Mouse (Mus musculus): ENCODE data around the gene Wfikkn2. TPM values are rescaled to one million over a fixed set of nuclear protein-coding genes. Genes with fewer than 3 reads are reported as not detected.

Wfikkn2 gene
- polyA plus RNA-seq, 1 experiment from 2014 or later, result 1.2 TPM

- Histone ChIP-seq H3K9me3 (ENCODE audit: control insufficient read depth, low read length) (no peaks in the 10 kb centered on the region), H3K4me3 (ENCODE audit: low read length) (no peak overlapping the region), H3K4me1 (ENCODE audit: control insufficient read depth, insufficient read depth, low read length) (no peaks in the 10 kb centered on the region), H3K4me2 (replicated peaks; ENCODE audit: low read depth, low read length) (no peak overlapping the region), H3K36me3 (ENCODE audit: control insufficient read depth, insufficient read depth, low read length) (no peaks in the 10 kb centered on the region), H3K9ac (ENCODE audit: low read depth, low read length) (no peak overlapping the region), H3K27me3 (ENCODE audit: control insufficient read depth, insufficient read depth, low read length) (no peaks in the 10 kb centered on the region), H3K27ac (ENCODE audit: low read depth, low read length) (no peak overlapping the region)
- no peak for ATAC-seq (ENCODE audit: low FRiP score, low TSS enrichment)
- 89% methylated on average over 6 of the region's 6 CpGs for WGBS
These were observed 12.4 kb downstream of the Wfikkn2 start for GRCm38 (mm10) chr11:94233405-94233804.

GRCm38 (mm10) chr11:94231821-94232552 is 13.8 kb downstream of the Wfikkn2 start:
- Histone ChIP-seq H3K9me3 (ENCODE audit: control insufficient read depth, low read length) (no peaks in the 10 kb centered on the region), H3K4me1 (ENCODE audit: control insufficient read depth, insufficient read depth, low read length) (no peaks in the 10 kb centered on the region), H3K9ac (ENCODE audit: low read depth, low read length) (no peak overlapping the region), H3K27me3 (ENCODE audit: control insufficient read depth, insufficient read depth, low read length) (no peaks in the 10 kb centered on the region), H3K36me3 (ENCODE audit: control insufficient read depth, insufficient read depth, low read length) (no peaks in the 10 kb centered on the region), H3K27ac (ENCODE audit: low read depth, low read length) (0 out of 2 replicates have a peak overlapping the region, but pooled peaks have one; percentile 18), H3K4me3 (ENCODE audit: low read length) (no peak overlapping the region), H3K4me2 (replicated peaks; ENCODE audit: low read depth, low read length) (no peak overlapping the region)
- WGBS, result 66% methylated on average over 19 of the region's 19 CpGs
- no peak for ATAC-seq (ENCODE audit: low FRiP score, low TSS enrichment)

- 78% methylated on average over 8 of the region's 8 CpGs for WGBS
- Histone ChIP-seq H3K4me2 (replicated peaks; ENCODE audit: low read depth, low read length) (no peak overlapping the region), H3K4me3 (ENCODE audit: low read length) (no peak overlapping the region), H3K4me1 (ENCODE audit: control insufficient read depth, insufficient read depth, low read length) (no peaks in the 10 kb centered on the region), H3K27me3 (ENCODE audit: control insufficient read depth, insufficient read depth, low read length) (no peaks in the 10 kb centered on the region), H3K9ac (ENCODE audit: low read depth, low read length) (no peak overlapping the region), H3K36me3 (ENCODE audit: control insufficient read depth, insufficient read depth, low read length) (no peaks in the 10 kb centered on the region), H3K9me3 (ENCODE audit: control insufficient read depth, low read length) (no peaks in the 10 kb centered on the region), H3K27ac (ENCODE audit: low read depth, low read length) (no peak overlapping the region)
- no peak for ATAC-seq (ENCODE audit: low FRiP score, low TSS enrichment)
These were observed 15.6 kb downstream of the Wfikkn2 start for GRCm38 (mm10) chr11:94230244-94230643.

- Histone ChIP-seq H3K9me3 (ENCODE audit: control insufficient read depth, low read length) (no peaks in the 10 kb centered on the region), H3K9ac (ENCODE audit: low read depth, low read length) (no peak overlapping the region), H3K4me2 (replicated peaks; ENCODE audit: low read depth, low read length) (no peak overlapping the region), H3K4me1 (ENCODE audit: control insufficient read depth, insufficient read depth, low read length) (no peaks in the 10 kb centered on the region), H3K36me3 (ENCODE audit: control insufficient read depth, insufficient read depth, low read length) (no peaks in the 10 kb centered on the region), H3K4me3 (ENCODE audit: low read length) (no peak overlapping the region), H3K27me3 (ENCODE audit: control insufficient read depth, insufficient read depth, low read length) (no peaks in the 10 kb centered on the region), H3K27ac (ENCODE audit: low read depth, low read length) (no peak overlapping the region)
- ATAC-seq (ENCODE audit: low FRiP score, low TSS enrichment), result no peak
- 89% methylated on average over 5 of the region's 5 CpGs for WGBS
These were observed 16.4 kb downstream of the Wfikkn2 start for GRCm38 (mm10) chr11:94229207-94229960.

- 33% methylated on average over 9 of the region's 9 CpGs for WGBS
These were observed 17.4 kb downstream of the Wfikkn2 start for GRCm38 (mm10) chr11:94228416-94228815.

GRCm38 (mm10) chr11:94225985-94226384 is 19.8 kb downstream of the Wfikkn2 start:
- Histone ChIP-seq H3K36me3 (ENCODE audit: control insufficient read depth, insufficient read depth, low read length) (no peaks in the 10 kb centered on the region), H3K9me3 (ENCODE audit: control insufficient read depth, low read length) (no peaks in the 10 kb centered on the region), H3K4me2 (replicated peaks; ENCODE audit: low read depth, low read length) (no peak overlapping the region), H3K9ac (ENCODE audit: low read depth, low read length) (no peak overlapping the region), H3K4me3 (ENCODE audit: low read length) (no peak overlapping the region), H3K4me1 (ENCODE audit: control insufficient read depth, insufficient read depth, low read length) (no peaks in the 10 kb centered on the region), H3K27ac (ENCODE audit: low read depth, low read length) (no peak overlapping the region), H3K27me3 (ENCODE audit: control insufficient read depth, insufficient read depth, low read length) (no peaks in the 10 kb centered on the region)
- ATAC-seq (ENCODE audit: low FRiP score, low TSS enrichment), result peak; percentile 38; the same call in 1 of the 2 replicates
- WGBS, result 41% methylated on average over 7 of the region's 7 CpGs

More at GRCm38 (mm10) chr11:94228416-94228815, 17.4 kb downstream of the Wfikkn2 start:
- Histone ChIP-seq H3K4me2 (replicated peaks; ENCODE audit: low read depth, low read length) (no peak overlapping the region), H3K36me3 (ENCODE audit: control insufficient read depth, insufficient read depth, low read length) (no peaks in the 10 kb centered on the region), H3K4me3 (ENCODE audit: low read length) (no peak overlapping the region), H3K9ac (ENCODE audit: low read depth, low read length) (no peak overlapping the region), H3K27me3 (ENCODE audit: control insufficient read depth, insufficient read depth, low read length) (no peaks in the 10 kb centered on the region), H3K4me1 (ENCODE audit: control insufficient read depth, insufficient read depth, low read length) (no peaks in the 10 kb centered on the region), H3K9me3 (ENCODE audit: control insufficient read depth, low read length) (no peaks in the 10 kb centered on the region), H3K27ac (ENCODE audit: low read depth, low read length) (no peak overlapping the region)
- ATAC-seq (ENCODE audit: low FRiP score, low TSS enrichment), result no peak

GRCm38 (mm10) chr11:94223531-94223930 is 22.3 kb downstream of the Wfikkn2 start:
- no peak for ATAC-seq (ENCODE audit: low FRiP score, low TSS enrichment)
- Histone ChIP-seq H3K4me1 (ENCODE audit: control insufficient read depth, insufficient read depth, low read length) (no peaks in the 10 kb centered on the region), H3K9ac (ENCODE audit: low read depth, low read length) (no peak overlapping the region), H3K36me3 (ENCODE audit: control insufficient read depth, insufficient read depth, low read length) (no peaks in the 10 kb centered on the region), H3K4me2 (replicated peaks; ENCODE audit: low read depth, low read length) (no peak overlapping the region), H3K27ac (ENCODE audit: low read depth, low read length) (no peak overlapping the region), H3K27me3 (ENCODE audit: control insufficient read depth, insufficient read depth, low read length) (no peaks in the 10 kb centered on the region), H3K9me3 (ENCODE audit: control insufficient read depth, low read length) (no peaks in the 10 kb centered on the region), H3K4me3 (ENCODE audit: low read length) (no peak overlapping the region)
- WGBS, result 76% methylated on average over 9 of the region's 9 CpGs

GRCm38 (mm10) chr11:94221257-94221656 is 24.5 kb downstream of the Wfikkn2 start:
- no peaks in the 10 kb centered on the region; the same call in 1 of the 2 replicates for H3K4me1 ChIP-seq (ENCODE audit: control insufficient read depth, insufficient read depth, low read length)
- no peaks in the 10 kb centered on the region for H3K9me3 ChIP-seq (ENCODE audit: control insufficient read depth, low read length)
- H3K4me2 ChIP-seq (replicated peaks; ENCODE audit: low read depth, low read length), result no peak overlapping the region
- 94% methylated on average over 7 of the region's 7 CpGs for WGBS
- no peaks in the 10 kb centered on the region for H3K27me3 ChIP-seq (ENCODE audit: control insufficient read depth, insufficient read depth, low read length)
- no peak overlapping the region for H3K4me3 ChIP-seq (ENCODE audit: low read length)
- no peak overlapping the region for H3K9ac ChIP-seq (ENCODE audit: low read depth, low read length)
- H3K36me3 ChIP-seq (ENCODE audit: control insufficient read depth, insufficient read depth, low read length), result no peaks in the 10 kb centered on the region
- no peak overlapping the region for H3K27ac ChIP-seq (ENCODE audit: low read depth, low read length)
- no peak for ATAC-seq (ENCODE audit: low FRiP score, low TSS enrichment)

- Histone ChIP-seq H3K9ac (ENCODE audit: low read depth, low read length) (no peak overlapping the region), H3K9me3 (ENCODE audit: control insufficient read depth, low read length) (no peaks in the 10 kb centered on the region), H3K27ac (ENCODE audit: low read depth, low read length) (no peak overlapping the region), H3K4me2 (replicated peaks; ENCODE audit: low read depth, low read length) (no peak overlapping the region), H3K36me3 (ENCODE audit: control insufficient read depth, insufficient read depth, low read length) (peaks cover 13% of the 10 kb centered on the region), H3K4me3 (ENCODE audit: low read length) (no peak overlapping the region), H3K4me1 (ENCODE audit: control insufficient read depth, insufficient read depth, low read length) (peaks cover 5% of the 10 kb centered on the region; the same call in 1 of the 2 replicates), H3K27me3 (ENCODE audit: control insufficient read depth, insufficient read depth, low read length) (no peaks in the 10 kb centered on the region)
- no peak for ATAC-seq (ENCODE audit: low FRiP score, low TSS enrichment)
- 14% methylated on average over 2 of the region's 2 CpGs for WGBS
These were observed 29.6 kb downstream of the Wfikkn2 start for GRCm38 (mm10) chr11:94216247-94216646.

All from kidney, embryonic 14.5 days (tissue).